Mouse (Mus musculus) brain, embryonic 14.5 days (tissue): ENCODE data around the gene Efcab8.
"Not testable (repeated sequence)": the region's sequence is repeated elsewhere in the genome, so short reads cannot be mapped to it uniquely, and the experiment has no call there.

Experiments
- CTCF ChIP-seq: fragments of 200-500 bp; IDR thresholded peaks from 2 replicates; pipeline ENCODE4 v1.5.1; 2012; ENCODE audit warnings: inconsistent platforms, mild to moderate bottlenecking, moderate library complexity, borderline replicate concordance; ENCODE audit not compliant: insufficient read depth, insufficient read length; ENCODE audit errors: extremely low read depth
- POLR2A ChIP-seq: fragments of 200-500 bp; IDR thresholded peaks from 2 replicates; pipeline ENCODE4 v1.6.1; 2012; ENCODE audit warnings: mild to moderate bottlenecking, inconsistent platforms, borderline replicate concordance; ENCODE audit not compliant: poor library complexity, insufficient read depth, insufficient read length, severe bottlenecking; ENCODE audit errors: extremely low read depth

DNA sequence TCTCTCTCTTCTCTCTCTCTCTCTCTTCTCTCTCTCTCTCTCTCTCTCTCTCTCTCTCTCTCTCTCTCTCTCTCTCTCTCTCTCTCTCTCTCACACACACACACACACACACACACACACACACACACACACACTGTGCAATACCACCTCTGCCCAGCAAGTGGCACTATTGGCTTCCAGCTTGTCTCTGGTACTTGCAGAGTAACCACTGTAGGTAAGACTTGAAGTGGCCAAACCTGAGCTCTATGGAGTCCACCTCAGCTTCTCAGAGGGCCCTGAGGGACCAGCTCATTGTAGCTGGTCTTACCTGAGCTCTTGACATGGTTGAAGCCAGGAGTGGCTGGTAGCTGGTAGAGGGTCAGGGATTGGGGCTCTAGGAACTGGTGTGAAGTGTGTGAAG lies 27.7 kb downstream of the Efcab8 start:
- peak; percentile 55; the same call in 1 of the 2 replicates for TF ChIP-seq CTCF
- not testable (repeated sequence) for TF ChIP-seq POLR2A
